Mouse (Mus musculus): ENCODE measurements around the gene Olfr641. TPM values are rescaled to one million over a fixed set of nuclear protein-coding genes. Genes with fewer than 3 reads are reported as not detected.

Olfr641 gene
- not detected for total RNA-seq (2021)
- long read RNA-seq, experiment 1: 0 reads
- long read RNA-seq, experiment 2: 0 reads

GRCm38 (mm10) chr7:104035145-104035544 is at the start of gene Olfr641:
TSS of gene Olfr641 (plus strand) at chr7:104035445.
- intact Hi-C loops (cut with DNase I): no loop called here
- DNase-seq (ENCODE audit: low spot score in 2 of 2): no peak

DNA sequence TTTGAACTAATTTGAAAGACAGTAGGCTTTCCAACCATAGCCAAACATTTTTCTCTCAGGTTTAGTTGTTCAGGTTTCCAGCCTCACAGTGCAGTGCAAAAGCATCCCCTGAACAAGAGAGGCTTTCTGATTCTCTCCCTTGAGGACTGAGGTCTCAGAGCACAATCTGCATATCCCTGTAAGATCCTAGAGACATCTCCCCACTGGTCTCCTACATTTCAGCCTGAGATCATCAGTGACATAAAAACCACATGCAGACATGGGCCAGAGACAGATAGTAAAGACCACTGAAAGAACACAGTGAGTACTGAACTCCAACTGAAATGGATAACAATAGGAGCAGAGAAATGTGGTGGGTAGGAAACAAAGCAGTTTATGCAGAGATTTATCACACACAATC is 36.8 kb upstream of the Olfr641 start, which contains the start of gene Olfr638:
Gene Olfr638, plus strand, starts transcription at position 301 of the 400 bp plus-strand sequence.
- intact Hi-C loops (cut with DNase I): no loop called here
- no peak for DNase-seq (ENCODE audit: low spot score in 2 of 2)

- intact Hi-C loops (cut with DNase I): no loop called here
- DNase-seq (ENCODE audit: low spot score in 2 of 2): no peak
Observed at GRCm38 (mm10) chr7:103999124-103999523, 36.1 kb upstream of the Olfr641 start.

DNA sequence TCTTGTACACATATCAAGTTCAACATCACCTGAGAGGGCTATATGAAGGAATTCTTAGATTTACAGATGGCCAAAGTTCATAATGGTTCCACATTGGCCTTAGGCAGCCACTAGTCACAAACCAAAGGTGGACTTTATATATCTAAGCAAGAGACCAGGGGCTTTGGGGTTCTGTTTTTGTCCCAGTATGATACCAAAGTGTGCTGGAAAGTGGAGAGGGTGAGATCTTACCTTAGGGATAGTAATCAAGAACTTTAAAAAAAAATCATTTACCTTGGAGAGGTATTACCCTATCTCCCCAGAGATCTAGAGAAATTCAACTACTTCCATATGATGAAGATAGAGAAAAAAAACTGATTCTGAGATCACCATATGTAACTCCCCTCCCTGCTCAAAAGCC is 18.0 kb upstream of the Olfr641 start, which contains the start of gene Olfr639:
Gene Olfr639, minus strand, starts transcription at position 101 of the 400 bp plus-strand sequence.
- no peak for DNase-seq (ENCODE audit: low spot score in 2 of 2)
- intact Hi-C loops (cut with DNase I): no loop called here

- intact Hi-C loops (cut with DNase I): no loop called here
- DNase-seq (ENCODE audit: low spot score in 2 of 2): no peak
Observed at GRCm38 (mm10) chr7:104018953-104019352, 16.3 kb upstream of the Olfr641 start.

GRCm38 (mm10) chr7:104021651-104022050 is 13.6 kb upstream of the Olfr641 start:
- DNase-seq (ENCODE audit: low spot score in 2 of 2): no peak
- intact Hi-C loops (cut with DNase I): no loop called here

DNA sequence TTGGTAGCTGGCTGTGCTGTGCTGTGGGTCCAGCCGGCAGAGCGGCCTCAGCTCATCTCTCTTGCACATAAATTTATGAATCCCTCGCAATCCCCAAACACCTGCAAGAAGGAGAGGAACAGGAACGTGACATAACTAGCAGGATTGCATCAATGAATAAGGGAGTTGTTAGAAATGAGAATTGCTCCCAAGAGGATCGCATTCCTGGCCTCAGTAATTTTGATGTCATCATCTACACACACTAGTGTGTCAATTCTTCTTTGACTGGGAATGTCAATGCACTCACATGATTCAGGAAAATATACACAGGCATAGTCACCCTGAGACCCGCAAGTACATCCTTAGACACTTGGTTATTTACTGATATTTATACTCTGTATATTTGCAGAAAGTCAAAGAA is 9.8 kb upstream of the Olfr641 start, which contains the start of gene Olfr640:
Gene Olfr640, minus strand, starts transcription at position 101 of the 400 bp plus-strand sequence.
- no peak for DNase-seq (ENCODE audit: low spot score in 2 of 2)
- intact Hi-C loops (cut with DNase I): no loop called here

DNA sequence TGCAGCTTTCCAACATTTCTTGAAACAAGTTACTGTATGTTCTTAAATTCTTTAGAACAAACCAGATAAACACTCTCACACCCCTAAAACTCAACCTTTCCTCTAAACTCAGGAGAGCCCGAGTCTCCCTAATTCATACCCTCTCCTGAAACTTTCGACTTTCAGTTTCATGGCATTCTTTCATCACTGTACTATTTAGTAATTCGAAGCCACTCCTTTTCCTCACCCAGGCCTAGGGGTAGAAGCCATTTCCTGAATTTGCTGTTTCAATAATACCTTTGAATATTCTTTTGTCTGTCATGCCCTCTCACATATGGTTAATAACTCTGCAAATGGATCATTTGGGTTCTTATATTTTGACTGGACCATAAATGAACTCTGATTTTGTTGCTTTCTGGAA is 8.3 kb upstream of the Olfr641 start:
- DNase-seq (ENCODE audit: low spot score in 2 of 2): no peak

DNA sequence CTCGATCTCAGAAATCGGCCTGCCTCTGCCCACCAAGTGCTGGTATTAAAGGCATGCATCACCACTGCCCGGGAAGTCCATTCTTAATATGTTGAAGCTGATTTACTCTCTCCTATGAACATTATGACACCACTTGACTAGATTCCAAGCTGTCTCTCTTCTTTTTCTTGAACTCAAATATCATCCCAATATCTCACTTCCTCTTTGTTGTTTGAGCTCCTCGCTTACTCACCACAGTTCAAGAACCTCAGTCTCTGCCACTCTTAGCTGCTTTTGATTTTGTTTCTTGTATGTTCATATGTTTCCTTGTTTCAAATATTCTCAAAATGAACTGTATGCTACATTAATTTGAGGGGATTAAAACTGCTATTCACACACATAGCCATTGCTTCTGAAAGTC is 15.5 kb downstream of the Olfr641 start:
- DNase-seq (ENCODE audit: low spot score in 2 of 2): no peak
- intact Hi-C loops (cut with DNase I): no loop called here

More for the DNA sequence above, 8.3 kb upstream of the Olfr641 start:
- intact Hi-C loops (cut with DNase I): no loop called here

GRCm38 (mm10) chr7:104052566-104052965 is 17.3 kb downstream of the Olfr641 start, which contains the start of gene Olfr642:
TSS of gene Olfr642 (minus strand) at chr7:104052666.
- no peak for DNase-seq (ENCODE audit: low spot score in 2 of 2)
- intact Hi-C loops (cut with DNase I): no loop called here

- intact Hi-C loops (cut with DNase I): no loop called here
- no peak for DNase-seq (ENCODE audit: low spot score in 2 of 2)
Observed at GRCm38 (mm10) chr7:104059215-104059614, 24.0 kb downstream of the Olfr641 start.

- no peak for DNase-seq (ENCODE audit: low spot score in 2 of 2)
- intact Hi-C loops (cut with DNase I): no loop called here
Observed at GRCm38 (mm10) chr7:104061345-104061744, 26.1 kb downstream of the Olfr641 start, which contains the start of gene 4930516K23Rik. TSS of gene 4930516K23Rik (minus strand) at chr7:104061445.

DNA sequence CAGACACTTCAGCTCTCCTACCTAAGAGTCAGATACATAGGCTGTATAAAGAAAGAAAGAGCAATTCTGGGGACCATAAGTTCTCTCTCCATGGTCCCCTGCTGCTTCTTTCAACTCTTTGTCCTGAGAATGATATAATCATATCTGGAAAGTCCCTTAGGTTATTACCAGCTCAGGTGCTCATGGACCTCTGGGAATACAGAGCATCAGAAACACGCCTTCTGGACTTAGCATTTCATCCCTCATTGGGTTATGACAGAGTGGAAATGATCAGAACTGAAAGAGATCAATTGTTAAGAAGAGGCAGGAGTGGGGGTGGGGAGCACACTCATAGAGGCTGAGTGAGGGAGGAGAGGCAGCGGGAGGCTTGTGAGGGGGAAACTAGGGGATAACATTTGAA is 36.5 kb downstream of the Olfr641 start, which contains the start of gene Olfr644:
Gene Olfr644, minus strand, starts transcription at position 101 of the 400 bp plus-strand sequence.
- no peak for DNase-seq (ENCODE audit: low spot score in 2 of 2)

GRCm38 (mm10) chr7:104085365-104085764 is 50.1 kb downstream of the Olfr641 start, which contains the start of gene Olfr645:
TSS of gene Olfr645 (minus strand) at chr7:104085465.
- DNase-seq (ENCODE audit: low spot score in 2 of 2): no peak
- intact Hi-C loops (cut with DNase I): no loop called here

More for the DNA sequence above, 36.5 kb downstream of the Olfr641 start, which contains the start of gene Olfr644:
- intact Hi-C loops (cut with DNase I): no loop called here

Other genes with a start within 250 kb of the Olfr641 start
- gene Olfr67, start 243.6 kb upstream of the Olfr641 start, total RNA-seq (2021): not detected
- 100 to 1,000 TPM; 116 to 138 TPM for gene Hbb-bt, start 221.4 kb upstream of the Olfr641 start, total RNA-seq (2021)
- 100 to 1,000 TPM; 912 to 967 TPM for gene Hbb-bs, start 207.3 kb upstream of the Olfr641 start, total RNA-seq (2021)
- not detected for gene Hbb-bh2, start 194.9 kb upstream of the Olfr641 start, total RNA-seq (2021)
- gene Hbb-bh1, start 192.3 kb upstream of the Olfr641 start, total RNA-seq (2021): not detected
- gene Hbb-y, start 182.2 kb upstream of the Olfr641 start, total RNA-seq (2021): not detected
- not detected for gene Olfr66, start 149.2 kb upstream of the Olfr641 start, total RNA-seq (2021)
- not detected for gene Olfr64, start 141.0 kb upstream of the Olfr641 start, total RNA-seq (2021)
- not detected for gene Olfr65, start 132.0 kb upstream of the Olfr641 start, total RNA-seq (2021)
- gene Olfr631, start 106.6 kb upstream of the Olfr641 start, total RNA-seq (2021): not detected
- gene Olfr632, start 101.1 kb upstream of the Olfr641 start, total RNA-seq (2021): not detected
- not detected for gene Olfr633, start 91.0 kb upstream of the Olfr641 start, total RNA-seq (2021)
- under 1 TPM in 1 of 2 experiments, not detected in 1; 0.04 TPM for gene Olfr635, start 64.3 kb upstream of the Olfr641 start, total RNA-seq (2021)
- not detected for gene Olfr638, start 36.7 kb upstream of the Olfr641 start, total RNA-seq (2021)
- gene Olfr639, start 18.1 kb upstream of the Olfr641 start, total RNA-seq (2021): under 1 TPM; 0.08 to 0.18 TPM
- not detected for gene Olfr640, start 9.9 kb upstream of the Olfr641 start, total RNA-seq (2021)
- gene Olfr642, start 17.2 kb downstream of the Olfr641 start, total RNA-seq (2021): not detected
- gene 4930516K23Rik, start 26.0 kb downstream of the Olfr641 start, total RNA-seq (2021): not detected
- gene Olfr644, start 36.4 kb downstream of the Olfr641 start, total RNA-seq (2021): not detected
- gene Olfr645, start 50.0 kb downstream of the Olfr641 start, total RNA-seq (2021): not detected
- gene Olfr646, start 69.4 kb downstream of the Olfr641 start, total RNA-seq (2021): not detected
- gene Ubqln5, start 94.4 kb downstream of the Olfr641 start, total RNA-seq (2021): not detected
- gene Olfr643, start 102.0 kb downstream of the Olfr641 start, total RNA-seq (2021): not detected
- not detected for gene Ubqln3, start 107.8 kb downstream of the Olfr641 start, total RNA-seq (2021)
- not detected for gene Ubqlnl, start 115.1 kb downstream of the Olfr641 start, total RNA-seq (2021)
- gene Olfm5, start 129.4 kb downstream of the Olfr641 start, total RNA-seq (2021): not detected
- gene Olfr648, start 147.9 kb downstream of the Olfr641 start, total RNA-seq (2021): under 1 TPM; 0.30 to 0.40 TPM
- not detected for gene Olfr649, start 160.5 kb downstream of the Olfr641 start, total RNA-seq (2021)
- under 1 TPM; 0.13 to 0.15 TPM for gene Trim6, start 183.3 kb downstream of the Olfr641 start, total RNA-seq (2021)
- gene Trim34a, start 209.0 kb downstream of the Olfr641 start, total RNA-seq (2021): under 1 TPM; 0.68 to 0.72 TPM

All from left cerebral cortex, postnatal 14 days (tissue).